Mouse (Mus musculus) adrenal gland (tissue): Measurements from ENCODE around the gene Ccdc17.

Experiments
- intact Hi-C: fragments of 180-260 bp; cut with DNase I; formaldehyde crosslinking; loops from one replicate; pipeline ENCODE4 v1.15.1; 2025
- long read RNA-seq, 2 experiments: library from polyadenylated mRNA; unstranded; transcript quantifications; one replicate each; pipeline ENCODE4 v2.0.0; 2020; ENCODE audit warnings: borderline replicate concordance in 1 of 2; ENCODE audit not compliant: insufficient replicate concordance in 1 of 2

Ccdc17 gene
- long read RNA-seq, experiment 1, partial matches to known transcripts = 11 of 14 reads
- long read RNA-seq, experiment 1, other reads (novel, unspliced or antisense) = 2 of 14 reads
- long read RNA-seq, experiment 2, partial matches to known transcripts = 7 of 10 reads
- long read RNA-seq, experiment 2, other reads (novel, unspliced or antisense) = 3 of 10 reads

GRCm38 (mm10) chr4:116596379-116596778 lies at the start of gene Ccdc17:
TSS of gene Ccdc17 (plus strand) at chr4:116596654.
- intact Hi-C loops = no loop called here

GRCm38 (mm10) chr4:116550432-116550831 lies 46.0 kb upstream of the Ccdc17 start:
- intact Hi-C loops = loop anchor here (10.0 kb wide), 1 partner anchor 86 kb away; the partner anchor contains the start of gene Mast2

- intact Hi-C loops = loop anchor here (10.0 kb wide), 1 partner anchor 88 kb away; the partner anchor contains the start of gene Mast2
These were observed 43.4 kb upstream of the Ccdc17 start for GRCm38 (mm10) chr4:116553035-116553434.

- intact Hi-C loops = loop anchor here (10.0 kb wide), 1 partner anchor 91 kb away; the partner anchor contains the start of gene Mast2
These were observed 40.8 kb upstream of the Ccdc17 start, which contains the start of gene Tmem69 for GRCm38 (mm10) chr4:116555413-116556300. TSS of gene Tmem69 (minus strand) at chr4:116555936.

GRCm38 (mm10) chr4:116556561-116557305 lies 39.7 kb upstream of the Ccdc17 start:
- intact Hi-C loops = loop anchor here (10.0 kb wide), 1 partner anchor 92 kb away; the partner anchor contains the start of gene Mast2

- intact Hi-C loops = loop anchor here (10.0 kb wide), 1 partner anchor 93 kb away; the partner anchor contains the start of gene Mast2
These were observed 38.9 kb upstream of the Ccdc17 start, which contains the start of gene Gpbp1l1 for GRCm38 (mm10) chr4:116557306-116558121. TSS of gene Gpbp1l1 (plus strand) at chr4:116557658.

- intact Hi-C loops = loop anchor here (10.0 kb wide), 1 partner anchor 94 kb away; the partner anchor contains the start of gene Mast2
These were observed 38.1 kb upstream of the Ccdc17 start for GRCm38 (mm10) chr4:116558151-116558882.

GRCm38 (mm10) chr4:116595793-116596192 lies 661 bp upstream of the Ccdc17 start:
- intact Hi-C loops = no loop called here

GRCm38 (mm10) chr4:116596978-116597881 lies 776 bp downstream of the Ccdc17 start:
- intact Hi-C loops = no loop called here

- intact Hi-C loops = no loop called here
These were observed 16.2 kb downstream of the Ccdc17 start for GRCm38 (mm10) chr4:116612621-116613020.

GRCm38 (mm10) chr4:116615237-116615636 lies 18.8 kb downstream of the Ccdc17 start:
- intact Hi-C loops = no loop called here

- intact Hi-C loops = loop anchor here (5.0 to 10.0 kb wide), 2 partner anchors 52 to 60 kb away; no protein-coding TSS in a partner anchor
These were observed 28.4 kb downstream of the Ccdc17 start for GRCm38 (mm10) chr4:116624831-116625230.

- intact Hi-C loops = loop anchor here (5.0 to 10.0 kb wide), 2 partner anchors 50 to 62 kb away; no protein-coding TSS in a partner anchor
These were observed 30.4 kb downstream of the Ccdc17 start for GRCm38 (mm10) chr4:116626658-116627358.

GRCm38 (mm10) chr4:116627359-116627716 lies 30.9 kb downstream of the Ccdc17 start:
- intact Hi-C loops = loop anchor here (5.0 to 10.0 kb wide), 2 partner anchors 50 to 63 kb away; no protein-coding TSS in a partner anchor

GRCm38 (mm10) chr4:116627722-116628662 lies 31.5 kb downstream of the Ccdc17 start, which contains the start of gene Nasp:
TSS of gene Nasp (minus strand) at chr4:116627941.
- intact Hi-C loops = loop anchor here (5.0 to 10.0 kb wide), 2 partner anchors 49 to 63 kb away; no protein-coding TSS in a partner anchor

- intact Hi-C loops = no loop called here
These were observed 38.7 kb downstream of the Ccdc17 start for GRCm38 (mm10) chr4:116635197-116635596.
